Mouse (Mus musculus) lung, postnatal 36 days (tissue): ENCODE results near the gene Srrm3.

Source experiments
- DNase-seq: peaks from one replicate; pipeline ENCODE4 v3.0.0; 2022; ENCODE audit warnings: mixed read lengths

Gene Srrm3

DNA sequence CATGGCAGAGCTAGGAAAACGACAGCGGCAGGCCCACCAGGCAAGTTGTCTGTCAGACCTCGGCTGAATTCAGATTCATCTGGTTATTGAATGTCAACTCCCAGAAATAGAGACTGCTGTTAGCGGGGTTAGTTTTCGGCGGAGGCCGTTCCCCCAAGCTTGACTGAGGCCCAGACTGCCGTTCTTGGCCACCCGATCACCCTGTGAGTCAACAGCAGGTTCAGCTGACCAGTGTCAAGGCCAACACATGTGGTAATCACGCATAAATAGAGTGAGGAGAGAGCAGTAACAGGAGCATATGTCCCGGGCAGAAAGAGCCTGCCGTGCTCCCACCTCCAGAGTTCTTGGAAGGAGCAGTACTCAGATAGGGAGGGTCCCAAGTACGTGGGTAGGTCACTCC, 100.6 kb downstream of the Srrm3 start:
- peak; percentile 72 for DNase-seq

- DNase-seq = no peak
Observed at GRCm38 (mm10) chr5:135908185-135908584, 101.5 kb downstream of the Srrm3 start.

DNA sequence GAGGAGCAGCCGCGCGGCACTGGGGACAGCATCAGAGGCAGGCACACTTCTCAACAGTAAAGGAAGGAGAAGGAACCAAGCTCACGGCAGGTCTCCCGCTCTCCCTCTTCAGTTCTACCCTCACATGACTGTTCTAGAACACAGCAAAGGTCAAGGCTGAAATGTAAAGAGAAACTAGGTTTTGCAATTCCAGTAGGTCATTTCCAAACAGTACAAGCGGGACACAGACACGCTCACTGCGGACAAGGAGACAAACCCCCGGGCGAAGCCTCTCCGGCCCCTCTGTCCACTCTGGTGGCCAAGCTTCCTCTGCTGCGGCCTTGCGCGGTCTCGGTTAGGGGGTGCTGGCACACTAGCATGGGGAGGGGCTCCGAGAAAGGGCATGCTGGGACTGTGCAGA, 102.3 kb downstream of the Srrm3 start:
- peak; percentile 54 for DNase-seq

GRCm38 (mm10) chr5:135909646-135910045, 103.0 kb downstream of the Srrm3 start:
- no peak for DNase-seq

DNA sequence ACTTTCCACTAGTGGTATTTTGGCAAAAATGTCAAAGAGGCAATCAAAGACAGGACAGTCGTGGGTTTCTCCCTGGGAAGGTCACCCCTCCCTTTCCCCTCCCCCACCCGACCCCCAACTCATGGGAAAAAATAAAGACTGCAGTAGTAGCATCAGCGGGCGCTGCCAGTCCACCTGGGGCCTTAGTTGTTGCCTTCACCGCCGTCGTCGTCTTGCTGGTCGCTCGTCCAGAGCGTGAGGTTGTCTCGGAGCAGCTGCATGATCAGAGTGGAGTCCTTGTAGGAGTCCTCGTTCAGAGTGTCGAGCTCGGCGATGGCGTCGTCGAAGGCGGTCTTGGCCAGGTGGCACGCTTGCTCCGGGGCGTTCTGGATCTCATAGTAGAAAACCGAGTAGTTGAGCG, 104.1 kb downstream of the Srrm3 start:
- no peak for DNase-seq

GRCm38 (mm10) chr5:135911633-135912220, 105.0 kb downstream of the Srrm3 start:
- no peak for DNase-seq

DNA sequence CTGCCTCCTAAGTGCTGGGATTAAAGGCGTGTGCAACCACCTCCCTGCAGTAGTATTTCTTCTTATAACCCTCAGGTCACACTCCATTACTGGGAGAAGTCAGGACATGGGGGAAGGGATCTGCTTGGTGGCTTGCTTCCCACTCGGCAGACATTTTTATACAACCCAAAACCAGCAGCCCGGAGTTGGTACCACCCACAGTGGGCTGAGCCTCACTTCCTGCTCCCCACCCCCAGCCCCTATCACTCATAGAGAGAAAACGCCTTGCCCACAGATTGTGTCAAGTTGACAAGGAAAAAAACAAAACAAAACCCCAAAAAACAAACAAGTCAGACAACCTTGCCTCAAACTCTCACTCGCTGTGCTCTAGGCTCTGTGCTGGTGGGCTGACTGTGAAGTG, 106.5 kb downstream of the Srrm3 start:
- peak; percentile 68 for DNase-seq

DNA sequence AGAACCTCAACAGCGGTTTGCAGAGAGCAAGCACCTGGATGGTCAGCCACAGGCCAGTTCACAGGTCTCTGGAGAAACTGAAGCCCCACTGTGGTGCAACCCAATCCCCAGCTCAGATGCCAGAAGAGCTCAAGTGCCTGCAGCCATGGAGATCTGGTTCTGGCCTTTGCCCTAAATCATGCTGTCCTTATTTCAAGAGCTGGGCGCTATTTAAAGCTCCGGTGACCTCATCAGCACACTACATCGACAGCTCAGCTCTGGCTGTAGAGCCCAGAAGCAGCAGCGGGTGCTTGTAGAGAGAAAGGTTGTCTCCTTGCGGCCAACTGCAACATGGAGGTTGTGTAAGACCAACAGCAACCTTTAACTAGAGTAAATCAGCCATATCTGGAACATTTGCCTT, 107.5 kb downstream of the Srrm3 start:
- peak; percentile 86 for DNase-seq

DNA sequence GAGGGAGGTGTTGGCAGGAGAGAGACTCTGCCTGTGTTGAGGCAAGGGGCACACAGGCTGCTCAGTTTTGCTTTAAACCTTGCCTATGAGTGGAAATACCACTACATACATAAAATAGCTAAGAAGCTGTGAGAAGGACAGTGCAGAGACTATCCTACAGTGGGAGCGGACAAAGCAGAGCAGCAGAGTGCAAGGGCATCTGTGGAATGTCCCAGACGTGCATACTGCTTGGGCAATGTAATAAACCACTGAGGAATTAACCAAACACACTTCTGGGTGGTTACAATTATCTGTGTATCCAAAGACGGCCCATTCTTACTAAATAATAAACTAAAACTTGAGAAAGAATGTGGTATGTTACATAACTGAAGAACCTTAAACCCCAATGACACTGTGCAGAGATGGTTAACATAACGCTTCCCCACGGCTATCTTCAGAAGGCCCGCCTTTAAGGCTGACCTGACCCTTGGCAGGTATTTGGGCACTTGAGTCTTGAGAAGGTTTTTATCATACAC, 109.4 kb downstream of the Srrm3 start:
- no peak for DNase-seq

- DNase-seq = no peak
Observed at GRCm38 (mm10) chr5:135916601-135917000, 109.9 kb downstream of the Srrm3 start.

DNA sequence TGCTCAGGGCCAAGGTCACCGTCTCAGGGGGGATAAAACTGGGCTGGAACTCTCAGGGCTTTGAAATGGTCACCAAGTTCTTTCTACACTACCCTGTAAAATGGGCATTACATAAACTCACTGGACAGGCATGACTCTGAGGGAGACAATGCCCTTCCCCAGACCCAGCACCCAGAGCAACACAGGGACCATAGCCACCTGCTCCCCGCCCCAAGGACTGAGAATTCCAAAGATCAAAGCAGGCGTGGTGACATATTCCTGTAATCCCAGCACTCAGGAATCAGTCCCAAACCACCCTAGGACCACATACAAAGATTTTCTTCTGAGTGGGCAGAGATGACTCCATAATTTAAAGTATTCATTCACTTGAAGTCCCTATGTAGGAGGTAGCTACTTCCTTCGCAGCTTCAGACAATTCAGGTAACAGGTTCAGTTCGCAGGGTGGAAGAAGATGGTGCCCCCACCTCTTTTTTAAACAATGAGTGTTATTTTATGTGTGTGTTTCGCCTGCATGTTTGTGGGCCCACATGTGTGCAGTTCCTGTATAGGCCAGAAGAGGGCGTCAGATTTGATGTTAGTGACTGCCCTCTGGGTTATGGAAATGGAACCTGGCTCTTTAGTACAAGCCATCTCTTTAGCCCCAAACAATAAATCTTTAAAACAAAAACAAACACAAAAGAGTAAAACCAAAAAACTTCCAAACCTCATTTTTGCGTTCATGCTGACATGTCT, 110.8 kb downstream of the Srrm3 start:
- DNase-seq = no peak

- no peak for DNase-seq
Observed at GRCm38 (mm10) chr5:135918059-135918437, 111.4 kb downstream of the Srrm3 start.

DNA sequence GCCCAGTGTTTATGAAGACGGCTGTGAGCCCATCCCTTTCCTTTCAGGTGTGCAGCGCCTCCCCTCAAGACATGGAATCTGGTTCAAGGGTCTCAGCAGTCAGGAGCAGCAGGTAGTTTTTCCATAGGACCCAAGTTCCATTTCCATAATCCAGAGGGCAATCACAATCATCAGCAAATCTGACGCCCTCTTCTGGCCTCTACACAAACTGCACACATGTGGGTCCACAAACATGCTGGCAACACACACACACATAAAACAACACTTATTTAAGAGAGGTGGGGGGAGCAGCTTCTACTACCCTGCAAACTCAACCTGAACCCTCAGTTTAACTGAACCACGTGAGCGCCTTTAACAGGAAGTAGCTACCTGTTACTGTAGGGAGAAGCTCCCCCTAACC, 111.9 kb downstream of the Srrm3 start:
- DNase-seq = no peak

- DNase-seq = no peak
Observed at GRCm38 (mm10) chr5:135919902-135920301, 113.2 kb downstream of the Srrm3 start.

GRCm38 (mm10) chr5:135923901-135924300, 117.2 kb downstream of the Srrm3 start:
- DNase-seq = no peak
